Comparison of ENCODE assay signal across 23 mouse cellular contexts in genomic region chr2:76220364-76221108, GRCm38 (mm10).
DNase-seq lines count a peak whose midpoint lies in the region; ATAC-seq and TF ChIP-seq lines count a peak whose summit lies in the region.
"Had no signal": no experiment of that assay in that cellular context is flagged by ENCODE, and none has a peak within 500 bp of the region (broad histone marks: within the 10 kb centered on the region; RNA-seq: fewer than 3 reads in every experiment).

No protein-coding gene starts in this region.

- ATAC-seq in forebrain, embryonic 13.5 days, result peak; percentile 62; the same call in 1 of the 2 replicates
- no peak for ATAC-seq in forebrain, embryonic 16.5 days
- 0 out of 2 replicates have a peak, but pooled peaks have one; percentile 57 for ATAC-seq in forebrain, embryonic 15.5 days (replicated peaks)
- no peak for ATAC-seq in liver, embryonic 12.5 days
- ATAC-seq: hindbrain, embryonic 16.5 days; intestine, embryonic 16.5 days had no signal

- no peak overlapping the region for H3K4me2 ChIP-seq in forebrain, embryonic 13.5 days
- no peak overlapping the region for H3K4me2 ChIP-seq in forebrain, embryonic 16.5 days (ENCODE audit: low read length)
- no peak overlapping the region for H3K4me2 ChIP-seq in forebrain, embryonic 15.5 days (replicated peaks)
- no peak overlapping the region for H3K4me2 ChIP-seq in liver, embryonic 12.5 days
- H3K4me2 ChIP-seq: embryonic facial prominence, embryonic 15.5 days; heart, embryonic 11.5 days; neural tube, embryonic 15.5 days had no signal

- no peaks in the 10 kb centered on the region for H3K9me3 ChIP-seq in forebrain, embryonic 13.5 days (replicated peaks)
- H3K9me3 ChIP-seq in forebrain, embryonic 16.5 days (ENCODE audit: control insufficient read depth, low read length), result no peaks in the 10 kb centered on the region
- no peaks in the 10 kb centered on the region for H3K9me3 ChIP-seq in forebrain, embryonic 15.5 days
- H3K9me3 ChIP-seq in liver, embryonic 12.5 days (replicated peaks), result no peaks in the 10 kb centered on the region
- H3K9me3 ChIP-seq: embryonic facial prominence, embryonic 15.5 days; limb, embryonic 10.5 days; neural tube, embryonic 15.5 days had no signal

- no peaks in the 10 kb centered on the region for H3K36me3 ChIP-seq in forebrain, embryonic 13.5 days (ENCODE audit: poor library complexity, severe bottlenecking)
- no peaks in the 10 kb centered on the region for H3K36me3 ChIP-seq in forebrain, embryonic 16.5 days (ENCODE audit: control insufficient read depth, insufficient read depth)
- no peaks in the 10 kb centered on the region for H3K36me3 ChIP-seq in forebrain, embryonic 15.5 days
- H3K36me3 ChIP-seq in liver, embryonic 12.5 days, result no peaks in the 10 kb centered on the region
- H3K36me3 ChIP-seq: embryonic facial prominence, embryonic 15.5 days; limb, embryonic 10.5 days; neural tube, embryonic 15.5 days had no signal

- H3K4me1 ChIP-seq in forebrain, embryonic 13.5 days, result peaks cover 8% of the 10 kb centered on the region
- H3K4me1 ChIP-seq in forebrain, embryonic 16.5 days (replicated peaks; ENCODE audit: control insufficient read depth, insufficient read depth, low read length), result peaks cover 7% of the 10 kb centered on the region
- H3K4me1 ChIP-seq in forebrain, embryonic 15.5 days, result peaks cover 8% of the 10 kb centered on the region
- no peaks in the 10 kb centered on the region for H3K4me1 ChIP-seq in liver, embryonic 12.5 days
- H3K4me1 ChIP-seq: embryonic facial prominence, embryonic 15.5 days; neural tube, embryonic 15.5 days had no signal

- no peaks in the 10 kb centered on the region for H3K27me3 ChIP-seq in forebrain, embryonic 13.5 days
- no peaks in the 10 kb centered on the region for H3K27me3 ChIP-seq in forebrain, embryonic 16.5 days (replicated peaks; ENCODE audit: control insufficient read depth, insufficient read depth, low read length)
- H3K27me3 ChIP-seq in forebrain, embryonic 15.5 days, result no peaks in the 10 kb centered on the region
- H3K27me3 ChIP-seq in liver, embryonic 12.5 days (replicated peaks), result no peaks in the 10 kb centered on the region
- H3K27me3 ChIP-seq: embryonic facial prominence, embryonic 15.5 days; neural tube, embryonic 15.5 days had no signal

- no peak overlapping the region for H3K9ac ChIP-seq in forebrain, embryonic 13.5 days
- no peak overlapping the region for H3K9ac ChIP-seq in forebrain, embryonic 16.5 days (replicated peaks; ENCODE audit: low read depth, low read length)
- H3K9ac ChIP-seq in forebrain, embryonic 15.5 days (replicated peaks), result no peak overlapping the region
- no peak overlapping the region for H3K9ac ChIP-seq in liver, embryonic 12.5 days
- H3K9ac ChIP-seq: embryonic facial prominence, embryonic 15.5 days; neural tube, embryonic 15.5 days had no signal

- WGBS in forebrain, embryonic 13.5 days, result 18% methylated on average over 6 of the region's 6 CpGs
- 16% methylated on average over 6 of the region's 6 CpGs for WGBS in forebrain, embryonic 16.5 days
- WGBS in forebrain, embryonic 15.5 days, result 15% methylated on average over 6 of the region's 6 CpGs
- WGBS in liver, embryonic 12.5 days (ENCODE audit: insufficient replicate concordance), result 54% methylated on average over 6 of the region's 6 CpGs

- no peak for TF ChIP-seq CTCF in gastrocnemius, adult 2 months (IDR thresholded peaks at IDR 0.05)

- no peak overlapping the region for H3K4me3 ChIP-seq in forebrain, embryonic 13.5 days
- H3K4me3 ChIP-seq in forebrain, embryonic 16.5 days (replicated peaks; ENCODE audit: low read length), result no peak overlapping the region
- no peak overlapping the region for H3K4me3 ChIP-seq in forebrain, embryonic 15.5 days
- no peak overlapping the region for H3K4me3 ChIP-seq in liver, embryonic 12.5 days
- no peak overlapping the region for H3K4me3 ChIP-seq in gastrocnemius, adult 2 months
- H3K4me3 ChIP-seq: embryonic facial prominence, embryonic 15.5 days; limb, embryonic 10.5 days; neural tube, embryonic 15.5 days had no signal

- DNase-seq in CD4-positive, CD25-positive, alpha-beta regulatory T cell, adult 2 months (ENCODE audit: low read depth, low spot score), result peak; percentile 40
- peak; percentile 9 for DNase-seq in R1 (ENCODE audit: low read depth, low spot score)
- no peak for DNase-seq in layer of hippocampus, adult 9-10 months (ENCODE audit: low spot score)
- no peak for DNase-seq in gastrocnemius, adult 2 months
- DNase-seq: adrenal gland, postnatal 14 days; B cell, adult 2 months; cerebellum, postnatal 14 days; gastrocnemius, postnatal 14 days; heart, adult 11 months; kidney, adult 9 months; kidney, postnatal 14 days; liver had no signal

- intact Hi-C loops in gastrocnemius, adult 2 months (cut with DNase I), result no loop called here

- peak overlapping the region; percentile 48 for H3K27ac ChIP-seq in forebrain, embryonic 13.5 days
- H3K27ac ChIP-seq in forebrain, embryonic 16.5 days (ENCODE audit: low read length), result no peak overlapping the region
- no peak overlapping the region for H3K27ac ChIP-seq in forebrain, embryonic 15.5 days (replicated peaks)
- no peak overlapping the region for H3K27ac ChIP-seq in liver, embryonic 12.5 days
- H3K27ac ChIP-seq in gastrocnemius, adult 2 months, result no peak overlapping the region
- H3K27ac ChIP-seq: embryonic facial prominence, embryonic 15.5 days; limb, embryonic 10.5 days; macrophage; neural tube, embryonic 15.5 days had no signal

Comparison
In these comparisons a context has a peak if more than half of its experiments do, and no peak if none do; other contexts are left out.
1. ATAC-seq: peak in forebrain, embryonic 13.5 days (single experiment) and forebrain, embryonic 15.5 days (single experiment); none in forebrain, embryonic 16.5 days (single experiment) and liver, embryonic 12.5 days (single experiment).
2. DNase-seq: peak in CD4-positive, CD25-positive, alpha-beta regulatory T cell, adult 2 months (single experiment) and R1 (single experiment); none in layer of hippocampus, adult 9-10 months (single experiment) and gastrocnemius, adult 2 months (single experiment).